Mouse (Mus musculus): ENCODE results near the gene Synpo2.

GRCm38 (mm10) chr3:123149380-123150162 is 86.4 kb downstream of the Synpo2 start:
- TF ChIP-seq GATA1 (IDR thresholded peaks at IDR 0.05; ENCODE audit: borderline replicate concordance, low read length) (no peak), FLI1 (IDR thresholded peaks at IDR 0.05; ENCODE audit: low read length) (no peak)
